Mouse (Mus musculus): ENCODE data around the gene Clca3a1. TPM values are rescaled to one million over a fixed set of nuclear protein-coding genes. Genes with fewer than 3 reads are reported as not detected.

The Clca3a1 gene
- polyA plus RNA-seq, 1 experiment = not detected

- no peaks in the 10 kb centered on the region for H3K27me3 ChIP-seq (ENCODE audit: control insufficient read depth, insufficient read depth, insufficient read length)
- TF ChIP-seq POLR2A (IDR thresholded peaks at IDR 0.05; ENCODE audit: insufficient read length, low read depth) (no peak), POLR2AphosphoS2 (IDR thresholded peaks at IDR 0.05; ENCODE audit: insufficient read length, low read depth) (peak; percentile 38)
- H3K4me2 ChIP-seq (ENCODE audit: low read depth) = no peak overlapping the region
- no peak overlapping the region for H3ac ChIP-seq (ENCODE audit: control insufficient read depth, insufficient read length)
- no peaks in the 10 kb centered on the region for H3K79me2 ChIP-seq (ENCODE audit: control insufficient read depth, insufficient read depth)
- no peak overlapping the region for H3K4me3 ChIP-seq
- peaks cover 37% of the 10 kb centered on the region for H3K36me3 ChIP-seq (ENCODE audit: control insufficient read depth, insufficient read depth)
These were observed 77.5 kb downstream of the Clca3a1 start for GRCm38 (mm10) chr3:144683136-144683814.

- TF ChIP-seq USF1 (IDR thresholded peaks at IDR 0.05; ENCODE audit: low read depth) = no peak
- no peak for TF ChIP-seq POLR2AphosphoS2 (IDR thresholded peaks at IDR 0.05; ENCODE audit: insufficient read length, low read depth)
- TF ChIP-seq TCF12 (IDR thresholded peaks at IDR 0.05; ENCODE audit: insufficient read depth, poor library complexity, severe bottlenecking) = no peak
- TF ChIP-seq REST (IDR thresholded peaks at IDR 0.05; ENCODE audit: insufficient read depth, insufficient read length) = no peak
- TF ChIP-seq MYOG (IDR thresholded peaks at IDR 0.05; ENCODE audit: control insufficient read depth in 1 of 3, insufficient read depth in 1 of 3, insufficient read length in 2 of 3, low read depth in 2 of 3) = no peak
- TF ChIP-seq E2F4 (IDR thresholded peaks at IDR 0.05; ENCODE audit: insufficient read depth) = no peak
- no peak for TF ChIP-seq TCF3 (IDR thresholded peaks at IDR 0.05; ENCODE audit: insufficient read length, low read depth)
- no peak for TF ChIP-seq SRF (IDR thresholded peaks at IDR 0.05; ENCODE audit: control insufficient read depth, insufficient read length, low read depth)
- TF ChIP-seq CEBPB (IDR thresholded peaks at IDR 0.05; ENCODE audit: insufficient read depth, poor library complexity, severe bottlenecking) = no peak
- no peak for TF ChIP-seq MYOD1 (IDR thresholded peaks at IDR 0.05; ENCODE audit: control insufficient read depth in 1 of 3, insufficient read length in 2 of 3, low read depth in 2 of 3)
- H3K27me3 ChIP-seq (ENCODE audit: control insufficient read depth, insufficient read depth, insufficient read length) = no peaks in the 10 kb centered on the region
- peaks cover 20% of the 10 kb centered on the region for H3K36me3 ChIP-seq (ENCODE audit: control insufficient read depth, insufficient read depth)
- H3ac ChIP-seq (ENCODE audit: control insufficient read depth, insufficient read length) = no peak overlapping the region
- no peak overlapping the region for H3K4me2 ChIP-seq (ENCODE audit: low read depth)
- H3K4me3 ChIP-seq = no peak overlapping the region
- no peaks in the 10 kb centered on the region for H3K79me2 ChIP-seq (ENCODE audit: control insufficient read depth, insufficient read depth)
These were observed 79.2 kb downstream of the Clca3a1 start for GRCm38 (mm10) chr3:144681542-144681941.

- Histone ChIP-seq H3ac (ENCODE audit: control insufficient read depth, insufficient read length) (peak overlapping the region; percentile 17), H3K4me2 (ENCODE audit: low read depth) (peak overlapping the region; percentile 95), H3K4me3 (peak overlapping the region; percentile 3), H3K79me2 (ENCODE audit: control insufficient read depth, insufficient read depth) (no peaks in the 10 kb centered on the region), H3K36me3 (ENCODE audit: control insufficient read depth, insufficient read depth) (peaks cover 4% of the 10 kb centered on the region), H3K27me3 (ENCODE audit: control insufficient read depth, insufficient read depth, insufficient read length) (no peaks in the 10 kb centered on the region)
- TF ChIP-seq MYOG (IDR thresholded peaks at IDR 0.05; ENCODE audit: control insufficient read depth in 1 of 3, insufficient read depth in 1 of 3, insufficient read length in 2 of 3, low read depth in 2 of 3) (peak in 1 of 3 experiments; percentile 71), POLR2A (IDR thresholded peaks at IDR 0.05; ENCODE audit: insufficient read length, low read depth) (peak; percentile 47), REST (IDR thresholded peaks at IDR 0.05; ENCODE audit: insufficient read depth, insufficient read length) (no peak), MYOD1 (IDR thresholded peaks at IDR 0.05; ENCODE audit: control insufficient read depth in 1 of 3, insufficient read length in 2 of 3, low read depth in 2 of 3) (peak in 2 of 3 experiments; percentile 20 to 63), TCF12 (IDR thresholded peaks at IDR 0.05; ENCODE audit: insufficient read depth, poor library complexity, severe bottlenecking) (no peak), USF1 (IDR thresholded peaks at IDR 0.05; ENCODE audit: low read depth) (no peak), TCF3 (IDR thresholded peaks at IDR 0.05; ENCODE audit: insufficient read length, low read depth) (no peak), POLR2AphosphoS2 (IDR thresholded peaks at IDR 0.05; ENCODE audit: insufficient read length, low read depth) (peak; percentile 56), CEBPB (IDR thresholded peaks at IDR 0.05; ENCODE audit: insufficient read depth, poor library complexity, severe bottlenecking) (no peak), MAX (IDR thresholded peaks at IDR 0.05; ENCODE audit: low read depth) (no peak), E2F4 (IDR thresholded peaks at IDR 0.05; ENCODE audit: insufficient read depth) (no peak), SRF (IDR thresholded peaks at IDR 0.05; ENCODE audit: control insufficient read depth, insufficient read length, low read depth) (no peak)
These were observed 81.0 kb downstream of the Clca3a1 start for GRCm38 (mm10) chr3:144679701-144680159.

Other genes starting within 250 kb of the Clca3a1 start
- 16.2 TPM for gene Hs2st1, start 190.8 kb downstream of the Clca3a1 start, polyA plus RNA-seq (2012; fragmentation: generic; extraction: Trizol)
- gene Selenof, start 190.7 kb downstream of the Clca3a1 start, polyA plus RNA-seq (2012; fragmentation: generic; extraction: Trizol) = 264 TPM
- gene Sh3glb1, start 40.6 kb downstream of the Clca3a1 start, polyA plus RNA-seq (2012; fragmentation: generic; extraction: Trizol) = 288 TPM
- gene Clca3a2, start 58.5 kb upstream of the Clca3a1 start, polyA plus RNA-seq (2012; fragmentation: generic; extraction: Trizol) = not detected
- gene Clca3b, start 88.4 kb upstream of the Clca3a1 start, polyA plus RNA-seq (2012; fragmentation: generic; extraction: Trizol) = not detected
- gene Clca4b, start 171.6 kb upstream of the Clca3a1 start, polyA plus RNA-seq (2012; fragmentation: generic; extraction: Trizol) = 0.04 TPM
- gene Clca4a, start 214.1 kb upstream of the Clca3a1 start, polyA plus RNA-seq (2012; fragmentation: generic; extraction: Trizol) = 0.06 TPM

All from myocyte (in vitro differentiated cells).